Mouse (Mus musculus) ovary, adult 10 weeks (tissue): ENCODE results near the gene Olfr994. TPM values are rescaled to one million over a fixed set of nuclear protein-coding genes. Genes with fewer than 3 reads are reported as not detected.

Source experiments
- polyA plus RNA-seq: library from polyadenylated mRNA; stranded (reverse); fragments of 350-450 nt; fragmentation: Illumina TruSeq; extraction: RNeasy Lipid Tissue Mini Kit (QIAGEN cat#74804); gene quantifications from one replicate; pipeline ENCODE4 v1.2.3, GENCODE M21; 2014

Olfr994 gene
- not detected for polyA plus RNA-seq

DNA sequence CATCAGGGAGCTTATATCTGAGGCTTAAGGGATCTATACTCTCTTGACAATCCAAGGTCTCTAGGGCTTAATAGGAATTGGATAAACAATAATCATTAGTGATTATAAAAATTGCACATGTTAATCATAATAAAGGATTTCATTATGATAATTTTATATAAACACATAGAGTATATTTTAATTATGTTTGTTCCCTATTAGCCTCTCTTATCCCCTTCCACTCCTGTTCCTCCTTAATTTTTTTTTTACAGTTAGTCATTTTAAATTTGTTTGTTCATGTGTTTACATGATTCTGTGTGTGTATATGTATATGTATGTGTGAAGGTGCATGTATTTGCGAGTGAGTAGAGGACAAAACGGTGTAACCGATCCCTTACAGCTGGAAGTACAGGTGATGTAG lies at the start of gene Olfr994:
TSS of gene Olfr994 (minus strand) at position 101 of the 400 bp plus-strand sequence.

GRCm38 (mm10) chr2:85443539-85443938 lies 7.3 kb upstream of the Olfr994 start, which contains the start of gene Olfr995:
TSS of gene Olfr995 (minus strand) at chr2:85443639.

GRCm38 (mm10) chr2:85414777-85415176 lies 21.5 kb downstream of the Olfr994 start, which contains the start of gene Olfr993:
TSS of gene Olfr993 (minus strand) at chr2:85414877.

GRCm38 (mm10) chr2:85409369-85409768 lies 26.9 kb downstream of the Olfr994 start, which contains the start of gene Olfr992:
TSS of gene Olfr992 (minus strand) at chr2:85409469.

Other genes with a start within 250 kb of the Olfr994 start
- gene Lrrc55, start 239.3 kb downstream of the Olfr994 start, polyA plus RNA-seq, result 11.3 TPM
- not detected for gene Olfr987, start 97.1 kb downstream of the Olfr994 start, polyA plus RNA-seq
- not detected for gene Olfr988, start 73.2 kb downstream of the Olfr994 start, polyA plus RNA-seq
- gene Olfr992, start 27.0 kb downstream of the Olfr994 start, polyA plus RNA-seq, result not detected
- gene Olfr993, start 21.6 kb downstream of the Olfr994 start, polyA plus RNA-seq, result not detected
- not detected for gene Olfr995, start 7.2 kb upstream of the Olfr994 start, polyA plus RNA-seq
- 60.5 TPM for gene 4833423E24Rik, start 82.6 kb upstream of the Olfr994 start, polyA plus RNA-seq
- not detected for gene Olfr996, start 142.8 kb upstream of the Olfr994 start, polyA plus RNA-seq
- not detected for gene Olfr998, start 152.5 kb upstream of the Olfr994 start, polyA plus RNA-seq
- not detected for gene Olfr1000, start 175.5 kb upstream of the Olfr994 start, polyA plus RNA-seq
- gene Olfr1002, start 214.3 kb upstream of the Olfr994 start, polyA plus RNA-seq, result not detected
- gene Olfr154, start 228.0 kb upstream of the Olfr994 start, polyA plus RNA-seq, result not detected
- gene Olfr1006, start 242.3 kb upstream of the Olfr994 start, polyA plus RNA-seq, result not detected